Mouse (Mus musculus): ENCODE measurements around the gene Prss58. TPM values are rescaled to one million over a fixed set of nuclear protein-coding genes. Genes with fewer than 3 reads are reported as not detected.

The Prss58 gene
- 0.11 and 0.56 TPM in 2 replicates for polyA plus RNA-seq (2012; rRNA removed)

DNA sequence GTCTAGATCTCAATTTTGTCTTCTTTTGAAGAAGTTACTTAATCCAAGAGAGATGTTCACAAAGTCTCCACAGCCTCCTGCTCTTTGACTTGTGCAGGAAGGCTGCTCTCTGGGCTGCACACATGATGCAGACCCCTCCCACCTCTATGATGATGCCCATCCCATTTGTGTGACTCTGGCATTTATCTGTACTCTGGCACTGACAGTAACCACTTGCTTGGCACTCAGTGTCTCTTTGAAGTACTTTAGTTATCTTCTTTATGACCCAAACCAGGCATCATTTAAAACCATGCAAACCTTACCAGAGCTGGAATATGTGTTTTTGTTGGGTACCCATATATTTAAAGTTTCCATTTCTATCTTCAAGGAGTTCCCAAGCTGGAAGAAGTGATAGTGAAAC, at the start of gene Prss58:
TSS of gene Prss58 (minus strand) at position 101 of the 400 bp plus-strand sequence.
- DNase-seq (ENCODE audit: low read depth), result no peak

DNA sequence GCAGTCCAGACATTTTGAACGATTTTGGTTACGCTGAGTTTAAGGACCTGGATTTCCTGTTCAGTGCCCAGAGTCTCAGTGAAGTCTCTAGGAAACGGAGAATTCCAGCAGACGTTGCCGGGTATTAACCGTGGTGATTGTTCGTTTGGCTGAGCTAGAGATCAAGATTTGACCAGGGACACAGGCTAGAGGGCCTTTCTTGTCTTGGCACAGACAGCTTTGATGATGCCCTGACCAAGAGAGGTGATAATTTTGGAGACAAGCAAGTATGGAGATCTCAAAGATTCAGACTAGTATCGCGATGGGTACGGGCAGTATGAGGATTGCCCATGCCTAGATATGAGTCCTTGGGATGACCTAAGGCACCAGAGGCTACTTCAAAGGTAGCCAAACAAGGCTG, 40.3 kb upstream of the Prss58 start, which contains the start of gene 1700074P13Rik:
TSS of gene 1700074P13Rik (minus strand) at position 101 of the 400 bp plus-strand sequence.
- no peak for DNase-seq (ENCODE audit: low read depth)

DNA sequence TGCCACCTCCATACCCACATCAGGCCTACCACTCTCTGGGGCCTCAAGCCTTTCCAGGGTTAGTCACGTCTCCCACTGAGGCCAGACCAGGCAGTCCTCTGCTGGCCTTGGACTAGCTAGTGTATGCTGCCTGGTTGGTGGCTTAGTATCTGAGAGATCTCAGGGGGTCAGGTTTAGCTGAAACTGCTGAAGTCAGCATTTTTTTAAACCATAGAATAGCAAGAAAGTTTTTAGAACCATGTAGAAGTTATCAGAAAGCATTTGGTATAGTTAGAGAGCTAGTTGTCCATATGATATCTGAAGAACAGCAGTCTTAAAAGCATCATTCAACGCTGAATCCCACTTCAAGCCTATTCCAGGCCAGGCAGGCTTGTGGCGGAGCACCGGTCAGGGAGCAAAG, 19.8 kb upstream of the Prss58 start:
- no peak for DNase-seq (ENCODE audit: low read depth)

GRCm38 (mm10) chr6:40894716-40895115, 5.5 kb downstream of the Prss58 start:
- no peak for DNase-seq (ENCODE audit: low read depth)

DNA sequence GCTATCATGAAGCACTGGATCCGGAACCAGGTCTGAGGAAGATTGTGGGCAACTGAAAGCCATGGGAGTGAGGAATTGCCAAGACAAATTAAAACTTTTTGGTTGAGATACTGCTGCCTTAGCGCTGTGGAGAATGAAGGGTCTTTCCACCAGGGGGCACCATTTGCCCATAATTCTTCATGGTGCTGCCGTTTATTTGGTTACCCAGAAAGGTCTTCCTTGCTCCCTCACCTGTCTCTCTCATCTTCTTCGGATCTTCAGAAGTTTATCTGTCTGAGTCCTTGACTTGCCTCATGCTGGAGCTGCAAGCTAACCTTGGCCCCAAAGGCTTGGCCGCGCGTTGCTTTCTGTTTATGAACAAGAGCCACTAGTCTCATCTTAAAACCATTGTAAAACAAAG, 6.6 kb downstream of the Prss58 start:
- no peak for DNase-seq (ENCODE audit: low read depth)

DNA sequence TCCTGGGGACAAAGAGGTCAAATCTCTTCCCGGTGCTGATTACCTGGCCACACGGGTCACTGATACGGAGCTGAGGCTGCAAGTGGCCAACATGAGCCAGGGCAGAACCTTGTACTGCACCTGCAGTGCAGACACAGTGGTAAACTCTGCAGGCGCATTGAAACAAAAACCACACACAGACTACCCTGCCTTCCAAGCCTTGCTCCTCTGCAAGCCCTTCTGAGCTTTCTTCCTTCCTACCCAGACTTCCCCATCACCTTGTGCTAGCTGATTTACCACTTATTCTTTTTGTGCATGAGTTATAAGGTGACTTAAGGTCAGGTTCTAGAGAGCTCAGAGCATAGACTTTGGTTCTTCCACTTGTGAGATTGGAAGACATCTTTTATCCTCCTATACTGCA, 8.4 kb downstream of the Prss58 start:
- no peak for DNase-seq (ENCODE audit: low read depth)

DNA sequence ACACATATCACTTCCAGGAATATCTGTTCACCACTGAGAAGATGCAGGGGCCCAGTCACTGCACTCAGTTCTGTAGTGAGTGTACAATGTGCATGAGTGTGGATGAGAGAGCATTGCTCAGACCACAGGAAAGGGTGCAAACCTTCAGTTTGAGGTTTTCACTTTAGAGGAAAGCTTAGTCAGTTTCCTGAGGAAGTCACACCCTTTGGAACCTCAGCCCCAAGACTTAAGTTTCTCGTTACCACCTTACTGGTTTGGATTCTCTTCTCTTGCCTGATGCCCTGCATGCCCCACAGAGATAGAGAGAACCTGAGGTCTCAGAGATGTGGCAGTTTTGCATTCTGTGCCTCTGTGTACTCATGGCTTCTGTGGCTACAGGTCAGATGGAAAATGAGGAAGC, 9.2 kb downstream of the Prss58 start:
- no peak for DNase-seq (ENCODE audit: low read depth)

DNA sequence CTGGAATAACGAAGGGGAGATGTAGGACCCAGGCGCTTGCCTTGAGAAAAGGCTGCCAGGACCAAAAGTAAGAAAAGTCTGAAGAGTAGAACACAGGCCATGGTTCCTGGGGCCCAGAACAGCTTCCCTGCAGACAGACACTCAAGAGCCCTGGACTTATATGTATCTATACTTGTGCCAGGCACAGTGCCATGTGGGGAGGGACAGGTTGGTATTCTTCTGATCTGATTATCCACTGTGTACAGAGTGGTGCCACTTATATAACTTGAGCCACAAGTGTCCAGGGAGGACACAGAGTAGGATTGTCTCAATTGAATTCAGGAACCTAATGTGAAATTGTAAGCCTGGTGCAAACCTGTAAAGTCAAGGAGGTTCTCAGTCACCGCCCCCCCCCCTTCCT, 12.8 kb downstream of the Prss58 start, which contains the start of gene Moxd2:
TSS of gene Moxd2 (minus strand) at position 101 of the 400 bp plus-strand sequence.
- no peak for DNase-seq (ENCODE audit: low read depth)

- DNase-seq (ENCODE audit: low read depth), result no peak
Observed at GRCm38 (mm10) chr6:40845283-40845682, 54.9 kb downstream of the Prss58 start.

Other genes starting within 250 kb of the Prss58 start
- not detected in 2 replicates for gene Moxd2, start 12.9 kb downstream of the Prss58 start, polyA plus RNA-seq (2012; rRNA removed)
- gene 1700074P13Rik, start 40.2 kb upstream of the Prss58 start, polyA plus RNA-seq (2012; rRNA removed), result 0.50 and 0.65 TPM in 2 replicates
- not detected in 2 replicates for gene Gm4744, start 51.5 kb upstream of the Prss58 start, polyA plus RNA-seq (2012; rRNA removed)
- not detected in 2 replicates for gene 1810009J06Rik, start 64.4 kb upstream of the Prss58 start, polyA plus RNA-seq (2012; rRNA removed)
- gene Gm2663, start 99.1 kb upstream of the Prss58 start, polyA plus RNA-seq (2012; rRNA removed), result not detected in 2 replicates
- gene 2210010C04Rik, start 135.1 kb upstream of the Prss58 start, polyA plus RNA-seq (2012; rRNA removed), result 0.24 and 1.6 TPM in 2 replicates

All from gonadal fat pad, adult 2 months (tissue).